Mouse (Mus musculus) liver, embryonic 13.5 days (tissue): ENCODE data around the gene Actg1. TPM values are rescaled to one million over a fixed set of nuclear protein-coding genes. Genes with fewer than 3 reads are reported as not detected.

Source experiments
- ATAC-seq: fragments of 200-750 bp; cut with Nextera tagmentation; 2 replicates; pipeline ENCODE4 v1.8.0; 2017; ENCODE audit warnings: low read depth, mild to moderate bottlenecking, moderate number of reproducible peaks, moderate library complexity
- DNase-seq: peaks from one replicate; pipeline ENCODE4 v3.0.0; 2022
- H3K27ac ChIP-seq: fragments of 300-500 bp; sonication (generic); 2 replicates; pipeline ENCODE4 v1.5.1; 2015; ENCODE audit warnings: moderate library complexity, mild to moderate bottlenecking, inconsistent platforms
- H3K27me3 ChIP-seq: fragments of 300-500 bp; sonication (generic); 2 replicates; pipeline ENCODE4 v1.6.1; 2015; ENCODE audit warnings: mild to moderate bottlenecking, inconsistent platforms
- H3K36me3 ChIP-seq: fragments of 300-500 bp; sonication (generic); 2 replicates; pipeline ENCODE4 v1.6.1; 2015; ENCODE audit warnings: mild to moderate bottlenecking, inconsistent platforms
- H3K4me1 ChIP-seq: fragments of 300-500 bp; sonication (generic); replicated peaks from 2 replicates; pipeline ENCODE4 v1.6.1; 2015; ENCODE audit warnings: inconsistent platforms
- H3K4me2 ChIP-seq: fragments of 300-500 bp; sonication (generic); 2 replicates; pipeline ENCODE4 v1.6.1; 2015; ENCODE audit warnings: inconsistent platforms, mild to moderate bottlenecking, moderate library complexity
- H3K4me3 ChIP-seq: fragments of 300-500 bp; sonication (generic); replicated peaks from 2 replicates; pipeline ENCODE4 v1.5.1; 2015; ENCODE audit warnings: mild to moderate bottlenecking, inconsistent platforms
- H3K9ac ChIP-seq: fragments of 300-500 bp; sonication (generic); 2 replicates; pipeline ENCODE4 v1.6.1; 2015; ENCODE audit warnings: mild to moderate bottlenecking, inconsistent platforms
- H3K9me3 ChIP-seq: fragments of 300-500 bp; sonication (generic); replicated peaks from 2 replicates; pipeline ENCODE4 v1.6.1; 2016; ENCODE audit warnings: inconsistent platforms
- WGBS: fragments of 180-500 bp; shearing (Covaris S2); methylation state at CpG from one replicate; pipeline ENCODE4 v1.1.7; 2015; ENCODE audit not compliant: insufficient replicate concordance; 5-methylcytosine and 5-hydroxymethylcytosine counted together
- polyA plus RNA-seq: library from polyadenylated mRNA; unstranded; fragments of >200 nt; fragmentation: Nextera tagmentation; extraction: Ambion mirVana; gene quantifications from 2 replicates; pipeline ENCODE4 v1.2.1, GENCODE M21; 2015

Gene Actg1
- polyA plus RNA-seq, 1 experiment from 2014 or later, result 712 TPM

- Histone ChIP-seq H3K4me1 (peaks cover 19% of the 10 kb centered on the region), H3K4me3 (no peak overlapping the region), H3K4me2 (no peak overlapping the region), H3K27ac (peak overlapping the region; percentile 45), H3K9me3 (no peaks in the 10 kb centered on the region), H3K27me3 (0 out of 2 replicates have a peak, but pooled peaks cover under 1% of the 10 kb centered on the region), H3K9ac (no peak overlapping the region), H3K36me3 (peaks cover 17% of the 10 kb centered on the region)
- ATAC-seq, result no peak
- DNase-seq, result no peak
- WGBS, result 58% methylated on average over 5 of the region's 5 CpGs
Measured at GRCm38 (mm10) chr11:120343519-120344309, 4.6 kb downstream of the Actg1 start.

- Histone ChIP-seq H3K27ac (no peak overlapping the region), H3K4me2 (no peak overlapping the region), H3K4me3 (no peak overlapping the region), H3K9ac (no peak overlapping the region), H3K27me3 (no peaks in the 10 kb centered on the region), H3K36me3 (peaks cover 17% of the 10 kb centered on the region), H3K4me1 (peaks cover 16% of the 10 kb centered on the region), H3K9me3 (no peaks in the 10 kb centered on the region)
- DNase-seq (no peak), ATAC-seq (no peak)
- whole genome bisulfite sequencing, result 75% methylated on average over 5 of the region's 5 CpGs
Measured at GRCm38 (mm10) chr11:120342656-120343160, 5.6 kb downstream of the Actg1 start.

GRCm38 (mm10) chr11:120341661-120342060 lies 6.7 kb downstream of the Actg1 start:
- H3K4me2 ChIP-seq, result no peak overlapping the region
- ATAC-seq (no peak), DNase-seq (no peak)
- no peaks in the 10 kb centered on the region for H3K9me3 ChIP-seq
- H3K9ac ChIP-seq, result no peak overlapping the region
- peaks cover 11% of the 10 kb centered on the region for H3K36me3 ChIP-seq
- H3K4me1 ChIP-seq, result peaks cover 10% of the 10 kb centered on the region
- no peaks in the 10 kb centered on the region for H3K27me3 ChIP-seq
- no peak overlapping the region for H3K27ac ChIP-seq
- H3K4me3 ChIP-seq, result no peak overlapping the region
- WGBS, result 80% methylated on average over 4 of the region's 4 CpGs

GRCm38 (mm10) chr11:120339978-120340513 lies 8.3 kb downstream of the Actg1 start:
- 36% methylated on average over 10 of the region's 10 CpGs for WGBS
- no peak for DNase-seq

GRCm38 (mm10) chr11:120338786-120339185 lies 9.6 kb downstream of the Actg1 start:
- DNase-seq (no peak), ATAC-seq (no peak)
- H3K4me1 ChIP-seq, result peaks cover 7% of the 10 kb centered on the region
- H3K36me3 ChIP-seq, result no peaks in the 10 kb centered on the region
- WGBS, result 60% methylated on average over 3 of the region's 3 CpGs
- H3K4me3 ChIP-seq, result no peak overlapping the region
- H3K9me3 ChIP-seq, result no peaks in the 10 kb centered on the region
- no peak overlapping the region for H3K9ac ChIP-seq
- no peak overlapping the region for H3K27ac ChIP-seq
- no peak overlapping the region for H3K4me2 ChIP-seq
- no peaks in the 10 kb centered on the region for H3K27me3 ChIP-seq

More at GRCm38 (mm10) chr11:120339978-120340513, 8.3 kb downstream of the Actg1 start:
- Histone ChIP-seq H3K36me3 (peaks cover 2% of the 10 kb centered on the region), H3K9me3 (no peaks in the 10 kb centered on the region), H3K4me2 (peak overlapping the region; percentile 38; the same call in 1 of the 2 replicates), H3K27me3 (no peaks in the 10 kb centered on the region), H3K4me3 (no peak overlapping the region), H3K27ac (peak overlapping the region; percentile 73), H3K9ac (no peak overlapping the region), H3K4me1 (peaks cover 7% of the 10 kb centered on the region)
- peak; percentile 42 for ATAC-seq

DNA sequence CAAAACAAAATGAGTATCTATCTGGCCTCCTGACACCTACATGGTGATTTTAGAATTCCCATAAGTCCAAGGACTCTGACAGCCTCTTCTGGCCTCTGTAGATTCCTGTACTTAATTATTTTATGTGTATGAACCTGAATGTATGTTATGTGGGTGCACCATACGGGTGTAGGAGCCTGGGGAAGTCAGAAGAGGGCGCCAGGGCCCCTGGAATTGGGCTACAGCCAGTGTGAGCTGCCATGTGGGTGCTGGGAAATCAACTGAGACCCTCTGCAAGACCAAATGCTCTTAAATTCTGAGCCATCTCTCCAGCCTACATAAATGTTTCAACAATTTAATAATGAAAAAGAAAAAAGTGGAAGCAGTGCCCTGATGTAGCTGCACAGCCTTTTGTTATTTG lies 10.9 kb downstream of the Actg1 start:
- Histone ChIP-seq H3K4me3 (no peak overlapping the region), H3K36me3 (no peaks in the 10 kb centered on the region), H3K9me3 (no peaks in the 10 kb centered on the region), H3K4me1 (peaks cover 7% of the 10 kb centered on the region), H3K27ac (no peak overlapping the region), H3K9ac (no peak overlapping the region), H3K27me3 (no peaks in the 10 kb centered on the region), H3K4me2 (no peak overlapping the region)
- ATAC-seq (no peak), DNase-seq (no peak)
- 31% methylated on average over 2 of the region's 2 CpGs for WGBS

DNA sequence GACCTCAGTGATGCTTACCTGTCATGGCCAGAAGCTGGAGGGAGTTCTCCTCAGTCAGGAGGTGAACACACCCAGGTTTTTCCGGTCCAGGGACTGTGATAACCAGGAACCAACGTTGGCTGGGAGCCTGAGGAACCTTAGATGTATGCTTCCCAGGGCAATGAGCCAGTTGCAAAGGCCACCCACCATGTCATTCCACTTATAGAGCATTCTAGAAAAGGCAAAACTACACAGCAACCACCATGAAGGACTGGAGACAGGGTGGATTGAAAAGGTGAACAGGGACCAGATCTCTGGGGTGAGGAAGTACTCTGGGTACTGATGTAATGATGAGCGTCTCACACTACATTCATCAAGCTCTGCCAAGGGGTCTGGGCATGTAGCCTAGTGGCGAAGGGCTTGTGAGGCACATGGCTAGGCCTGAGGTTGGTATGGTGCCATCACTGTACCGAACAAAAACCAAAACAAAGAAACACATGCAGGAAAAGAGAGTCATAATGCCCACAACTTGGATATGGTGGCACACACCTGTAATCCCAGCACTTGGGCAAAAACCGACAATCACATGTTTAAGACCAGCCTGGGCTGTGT lies 12.8 kb downstream of the Actg1 start:
- no peak for DNase-seq
- WGBS, result 63% methylated on average over 6 of the region's 6 CpGs

DNA sequence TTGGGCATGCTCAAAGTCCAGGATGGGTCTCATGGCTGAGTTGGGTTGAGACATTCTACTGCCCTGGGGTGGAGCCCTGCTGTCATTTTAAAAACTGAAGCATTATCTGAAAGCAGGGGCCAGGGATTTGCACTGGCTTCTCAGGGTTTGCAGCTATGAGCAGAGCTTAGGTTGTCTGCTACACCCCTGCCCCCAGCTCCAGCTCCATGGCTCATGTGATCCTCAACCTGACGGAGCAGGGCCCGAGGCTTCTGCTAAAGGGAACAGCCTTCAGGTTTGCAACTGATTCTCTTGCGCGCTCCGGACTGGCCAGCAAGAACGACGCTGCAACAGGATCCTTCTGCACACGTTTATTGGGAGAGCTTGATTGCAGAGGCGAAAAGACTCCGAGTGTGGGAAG lies 28.2 kb downstream of the Actg1 start:
- H3K27me3 ChIP-seq, result no peaks in the 10 kb centered on the region
- ATAC-seq (no peak), DNase-seq (no peak)
- H3K36me3 ChIP-seq, result no peaks in the 10 kb centered on the region
- no peak overlapping the region for H3K4me3 ChIP-seq
- 89% methylated on average over 10 of the region's 10 CpGs for whole genome bisulfite sequencing
- peaks cover 21% of the 10 kb centered on the region for H3K4me1 ChIP-seq
- H3K4me2 ChIP-seq, result no peak overlapping the region
- no peaks in the 10 kb centered on the region for H3K9me3 ChIP-seq
- no peak overlapping the region for H3K9ac ChIP-seq
- H3K27ac ChIP-seq, result no peak overlapping the region

More for the DNA sequence above, 12.8 kb downstream of the Actg1 start:
- Histone ChIP-seq H3K27ac (no peak overlapping the region), H3K4me1 (peaks cover 7% of the 10 kb centered on the region), H3K4me2 (no peak overlapping the region), H3K27me3 (no peaks in the 10 kb centered on the region), H3K9ac (no peak overlapping the region), H3K4me3 (no peak overlapping the region), H3K36me3 (no peaks in the 10 kb centered on the region), H3K9me3 (no peaks in the 10 kb centered on the region)
- no peak for ATAC-seq

DNA sequence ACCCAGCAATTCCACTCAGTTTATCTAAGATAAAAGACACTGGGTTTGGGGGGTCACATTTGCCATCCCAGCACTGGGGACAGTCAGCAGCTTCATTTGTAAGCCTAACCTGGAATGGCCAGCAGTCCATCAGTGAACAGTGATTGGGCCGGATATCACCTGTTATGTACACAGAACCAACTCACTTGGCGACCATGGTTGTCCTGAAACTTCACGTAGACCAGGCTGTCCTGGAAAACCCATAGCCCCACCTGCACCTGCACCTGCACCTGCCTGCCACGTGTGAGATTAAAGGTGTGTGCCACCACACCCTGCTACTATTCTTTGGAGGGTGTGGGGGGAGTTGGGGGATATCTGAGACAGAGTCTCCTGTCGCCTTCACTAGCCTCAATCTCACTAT lies 29.0 kb downstream of the Actg1 start:
- Histone ChIP-seq H3K27ac (no peak overlapping the region), H3K36me3 (no peaks in the 10 kb centered on the region), H3K4me2 (no peak overlapping the region), H3K27me3 (no peaks in the 10 kb centered on the region), H3K9ac (no peak overlapping the region), H3K9me3 (no peaks in the 10 kb centered on the region), H3K4me1 (peaks cover 28% of the 10 kb centered on the region), H3K4me3 (no peak overlapping the region)
- 68% methylated on average over 5 of the region's 5 CpGs for WGBS
- no peak for DNase-seq
- ATAC-seq, result no peak

DNA sequence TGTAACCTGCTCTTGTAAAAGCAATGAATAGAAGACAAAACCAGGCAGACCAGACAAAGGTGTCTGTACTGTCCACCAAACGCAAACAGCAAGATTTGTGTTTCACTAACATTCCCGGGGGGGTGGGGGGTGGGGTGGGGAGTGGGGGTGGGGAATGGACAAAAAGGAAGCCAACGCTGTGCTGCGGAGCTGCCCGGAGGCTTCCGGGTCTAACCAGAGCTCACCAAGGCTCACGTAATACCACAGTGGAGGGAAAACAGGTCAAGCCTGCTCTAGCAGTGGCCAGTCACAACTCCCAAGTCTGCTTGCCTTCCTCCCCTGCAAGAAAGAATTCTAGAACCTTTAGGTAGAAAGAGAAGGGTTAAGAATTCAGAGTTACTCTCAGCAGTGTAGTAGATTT lies 30.9 kb downstream of the Actg1 start:
- DNase-seq, result no peak
- Histone ChIP-seq H3K9me3 (no peaks in the 10 kb centered on the region), H3K9ac (no peak overlapping the region)

DNA sequence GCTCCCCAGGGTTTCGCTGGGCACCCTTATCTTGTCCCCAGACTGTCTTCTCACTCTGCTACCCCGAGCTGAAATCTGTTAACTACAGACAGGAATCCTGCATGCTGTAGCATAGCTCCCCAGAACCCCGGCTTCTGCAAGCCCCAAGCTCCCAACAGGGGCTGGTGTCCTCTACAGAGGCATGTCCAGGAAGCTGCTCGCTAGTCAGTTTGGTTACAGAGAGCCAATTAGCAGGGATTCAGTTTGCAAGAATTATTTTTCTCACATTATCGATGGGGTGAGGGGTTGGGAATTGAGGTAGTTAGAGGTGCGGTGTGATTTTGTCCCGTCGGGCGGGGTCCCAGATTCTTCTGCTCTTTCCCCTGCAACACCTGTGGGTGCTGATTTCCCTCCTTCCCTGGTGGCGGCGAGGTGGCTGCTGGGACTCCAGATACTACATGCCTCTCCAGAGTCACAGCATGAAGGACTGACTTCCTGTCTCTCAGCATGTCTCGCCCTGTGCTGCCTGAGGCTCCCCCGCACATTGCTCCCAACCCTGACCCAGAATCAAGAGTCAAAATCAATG lies 31.6 kb downstream of the Actg1 start:
- DNase-seq (no peak), ATAC-seq (peak; percentile 49)
- Histone ChIP-seq H3K4me2 (peak overlapping the region; percentile 94), H3K4me3 (peak overlapping the region; percentile 67), H3K27me3 (no peaks in the 10 kb centered on the region), H3K9ac (peak overlapping the region; percentile 77), H3K36me3 (no peaks in the 10 kb centered on the region), H3K9me3 (no peaks in the 10 kb centered on the region), H3K4me1 (peaks cover 31% of the 10 kb centered on the region), H3K27ac (peak overlapping the region; percentile 95)
- 16% methylated on average over 13 of the region's 13 CpGs for whole genome bisulfite sequencing

More for the DNA sequence above, 30.9 kb downstream of the Actg1 start:
- WGBS, result 68% methylated on average over 7 of the region's 7 CpGs
- peak overlapping the region; percentile 95; the same call in 1 of the 2 replicates for H3K27ac ChIP-seq
- H3K4me1 ChIP-seq, result peaks cover 28% of the 10 kb centered on the region
- H3K4me3 ChIP-seq, result no peak overlapping the region
- H3K36me3 ChIP-seq, result no peaks in the 10 kb centered on the region
- H3K4me2 ChIP-seq, result peak overlapping the region; percentile 94
- H3K27me3 ChIP-seq, result no peaks in the 10 kb centered on the region
- ATAC-seq, result no peak
